ENCODE assay signal across 16 mouse cellular contexts in the genomic region with DNA sequence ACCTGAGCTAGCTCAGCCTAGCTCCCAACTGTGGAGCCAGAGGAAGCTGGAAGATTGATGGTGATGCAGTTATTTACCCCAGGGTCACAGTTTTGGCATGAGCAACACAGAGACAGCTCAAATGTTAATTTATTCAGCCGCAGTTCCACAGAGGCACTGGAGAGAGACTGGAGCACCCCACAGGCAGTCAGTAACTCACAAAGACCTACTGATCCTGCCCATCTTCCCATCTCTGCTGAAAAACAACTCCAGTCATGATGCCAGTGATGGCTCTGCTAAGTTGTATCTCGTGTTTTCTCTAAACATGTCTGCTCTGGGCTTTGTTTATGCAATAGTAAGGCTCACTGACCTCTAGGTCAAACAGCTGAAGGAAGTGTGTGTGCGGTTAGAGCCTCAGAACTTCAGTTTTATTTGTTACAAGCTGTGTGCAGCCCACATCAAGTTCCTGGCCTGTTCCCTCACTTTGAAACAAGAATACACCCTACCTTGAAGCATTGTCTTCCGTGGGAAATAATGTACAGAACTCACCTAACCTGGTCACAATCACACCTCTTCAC. TPM values are rescaled to one million over a fixed set of nuclear protein-coding genes. Genes with fewer than 3 reads are reported as not detected.
DNase-seq lines count a peak whose midpoint lies in the region; ATAC-seq and TF ChIP-seq lines count a peak whose summit lies in the region.
"Had no signal": no experiment of that assay in that cellular context is flagged by ENCODE, and none has a peak within 500 bp of the region (broad histone marks: within the 10 kb centered on the region; RNA-seq: fewer than 3 reads in every experiment).

No protein-coding gene starts in this region.

- no peak for TF ChIP-seq EP300 in heart, adult 2 months (IDR thresholded peaks at IDR 0.05; ENCODE audit: insufficient read depth, low read depth, low read length)

- no peak for DNase-seq in heart, adult 2 months
- no peak for DNase-seq in heart, adult 8-10 months (ENCODE audit: low spot score)
- peak; percentile 44 for DNase-seq in lung, postnatal 36 days
- DNase-seq in lung, postnatal 25 days (ENCODE audit: low spot score): no peak
- DNase-seq in layer of hippocampus, adult 18-20 months (ENCODE audit: low spot score in 2 of 2): no peak
- DNase-seq in cerebellum, adult 9-10 months: no peak
- DNase-seq: adrenal gland, postnatal 14 days; cerebellum, adult 11-12 months; heart, postnatal 36 days; layer of hippocampus, adult 9-11 months; spleen, adult 18-20 months had no signal

- H3K79me2 ChIP-seq in heart, adult 2 months (replicated peaks; ENCODE audit: control insufficient read depth, insufficient read depth, low read length): 0 out of 2 replicates have a peak, but pooled peaks cover 1% of the 10 kb centered on the region

- H3K4me1 ChIP-seq in heart, adult 2 months (ENCODE audit: control insufficient read depth, insufficient read depth, low read length): peaks cover 6% of the 10 kb centered on the region; the same call in 1 of the 2 replicates
- peaks cover 27% of the 10 kb centered on the region for H3K4me1 ChIP-seq in kidney, embryonic 15.5 days
- H3K4me1 ChIP-seq in neural tube, embryonic 14.5 days (ENCODE audit: control insufficient read depth, insufficient read depth, low read length): peaks cover 7% of the 10 kb centered on the region; the same call in 1 of the 2 replicates

- TF ChIP-seq CTCF in heart, adult 2 months (IDR thresholded peaks at IDR 0.05): no peak

- 74% methylated on average over 4 of the region's 4 CpGs for WGBS in heart, adult 2 months
- WGBS in kidney, embryonic 15.5 days: 19% methylated on average over 4 of the region's 4 CpGs
- whole genome bisulfite sequencing in neural tube, embryonic 14.5 days: 49% methylated on average over 4 of the region's 4 CpGs

- no peaks in the 10 kb centered on the region for H3K27me3 ChIP-seq in heart, adult 2 months (ENCODE audit: control insufficient read depth, insufficient read depth, low read length)
- H3K27me3 ChIP-seq in kidney, embryonic 15.5 days: no peaks in the 10 kb centered on the region
- no peaks in the 10 kb centered on the region for H3K27me3 ChIP-seq in neural tube, embryonic 14.5 days (ENCODE audit: control insufficient read depth, insufficient read depth, low read length)
- H3K27me3 ChIP-seq: limb, embryonic 13.5 days; midbrain, embryonic 12.5 days had no signal

- H3K27ac ChIP-seq in heart, adult 2 months: no peak overlapping the region
- H3K27ac ChIP-seq in kidney, embryonic 15.5 days: peak overlapping the region; percentile 24; the same call in 1 of the 2 replicates
- no peak overlapping the region for H3K27ac ChIP-seq in neural tube, embryonic 14.5 days (ENCODE audit: low read depth, low read length)
- H3K27ac ChIP-seq: limb, embryonic 13.5 days; midbrain, embryonic 12.5 days had no signal

- H3K9me3 ChIP-seq in kidney, embryonic 15.5 days (replicated peaks): no peaks in the 10 kb centered on the region
- no peaks in the 10 kb centered on the region for H3K9me3 ChIP-seq in neural tube, embryonic 14.5 days (ENCODE audit: control insufficient read depth, low read length)
- H3K9me3 ChIP-seq: limb, embryonic 13.5 days; midbrain, embryonic 12.5 days had no signal

- intact Hi-C loops in heart, adult 2 months (cut with DNase I): loop anchor here (1.0 to 5.0 kb wide), 2 partner anchors 45 to 146 kb away; no protein-coding TSS in a partner anchor

- H3K36me3 ChIP-seq in heart, adult 2 months (ENCODE audit: control insufficient read depth, insufficient read depth, low read length): no peaks in the 10 kb centered on the region
- no peaks in the 10 kb centered on the region for H3K36me3 ChIP-seq in kidney, embryonic 15.5 days
- no peaks in the 10 kb centered on the region for H3K36me3 ChIP-seq in neural tube, embryonic 14.5 days (ENCODE audit: control insufficient read depth, insufficient read depth, low read length)
- H3K36me3 ChIP-seq: limb, embryonic 13.5 days; midbrain, embryonic 12.5 days had no signal

- H3K4me2 ChIP-seq in kidney, embryonic 15.5 days: no peak overlapping the region
- no peak overlapping the region for H3K4me2 ChIP-seq in neural tube, embryonic 14.5 days (ENCODE audit: low read depth, low read length)
- H3K4me2 ChIP-seq: limb, embryonic 13.5 days; midbrain, embryonic 12.5 days had no signal

- H3K4me3 ChIP-seq in heart, adult 2 months: no peak overlapping the region
- H3K4me3 ChIP-seq in kidney, embryonic 15.5 days (replicated peaks): no peak overlapping the region
- no peak overlapping the region for H3K4me3 ChIP-seq in neural tube, embryonic 14.5 days (ENCODE audit: low read depth, low read length)
- H3K4me3 ChIP-seq: limb, embryonic 13.5 days; midbrain, embryonic 12.5 days had no signal

- H3K9ac ChIP-seq in heart, adult 2 months (ENCODE audit: low read depth, low read length): peak overlapping the region; percentile 30; the same call in 1 of the 2 replicates
- no peak overlapping the region for H3K9ac ChIP-seq in kidney, embryonic 15.5 days
- H3K9ac ChIP-seq in neural tube, embryonic 14.5 days (replicated peaks; ENCODE audit: low read depth, low read length): no peak overlapping the region
- H3K9ac ChIP-seq: limb, embryonic 13.5 days; midbrain, embryonic 12.5 days had no signal

- no peak for ATAC-seq in kidney, embryonic 15.5 days (replicated peaks; ENCODE audit: low FRiP score)
- ATAC-seq in neural tube, embryonic 14.5 days (ENCODE audit: low read depth): peak; percentile 33; the same call in 1 of the 2 replicates
- ATAC-seq: forebrain, embryonic 14.5 days had no signal

- no peak for TF ChIP-seq POLR2A in heart, adult 2 months (IDR thresholded peaks at IDR 0.05; ENCODE audit: insufficient read depth, low read depth, low read length)

RNA-seq across cellular contexts. Expression of gene Uvrag, which starts 34.1 kb away (rescaled TPM):
- 10 to 100 TPM; 21.0 to 22.1 TPM for total RNA-seq in heart, adult 2 months (2021)
- 5.9 and 9.1 TPM in 2 replicates for polyA plus RNA-seq in heart, adult 2 months (2012; rRNA removed)
- 10 to 100 TPM; 17.5 to 22.1 (median 20.3) TPM for total RNA-seq in heart, adult 8-10 months (2022)
- polyA plus RNA-seq in kidney, embryonic 15.5 days (2015; fragmentation: Nextera tagmentation; extraction: Ambion mirVana): 19.1 and 22.6 TPM in 2 replicates
- 20.9 and 23.8 TPM in 2 replicates for polyA plus RNA-seq in neural tube, embryonic 14.5 days (2014; fragmentation: Nextera tagmentation; extraction: Ambion mirVana)
- total RNA-seq in layer of hippocampus, adult 18-20 months (2021): 10 to 100 TPM; 45.6 to 49.9 TPM
